Mouse (Mus musculus) small intestine, adult 2 months (tissue): ENCODE measurements at regions not wholly inside any gene's neighbourhood (a gene's known extent, or its start where the extent isn't known, plus 50 kb on each side); places are given as distances from the start of the nearest gene placed in this dataset.

Source experiments
- CTCF ChIP-seq: fragments of 200-500 bp; IDR thresholded peaks from 2 replicates; pipeline ENCODE4 v1.5.1; 2012; ENCODE audit warnings: low read depth, mild to moderate bottlenecking, control low read depth, inconsistent platforms, low read length, moderate library complexity, mixed read lengths; ENCODE audit not compliant: insufficient replicate concordance, insufficient read length; ENCODE audit errors: extremely low read depth
- POLR2A ChIP-seq: fragments of 200-500 bp; IDR thresholded peaks from 2 replicates; pipeline ENCODE4 v1.6.1; 2012; ENCODE audit warnings: low read depth, mild to moderate bottlenecking, control low read depth, inconsistent platforms, low read length, moderate library complexity

DNA sequence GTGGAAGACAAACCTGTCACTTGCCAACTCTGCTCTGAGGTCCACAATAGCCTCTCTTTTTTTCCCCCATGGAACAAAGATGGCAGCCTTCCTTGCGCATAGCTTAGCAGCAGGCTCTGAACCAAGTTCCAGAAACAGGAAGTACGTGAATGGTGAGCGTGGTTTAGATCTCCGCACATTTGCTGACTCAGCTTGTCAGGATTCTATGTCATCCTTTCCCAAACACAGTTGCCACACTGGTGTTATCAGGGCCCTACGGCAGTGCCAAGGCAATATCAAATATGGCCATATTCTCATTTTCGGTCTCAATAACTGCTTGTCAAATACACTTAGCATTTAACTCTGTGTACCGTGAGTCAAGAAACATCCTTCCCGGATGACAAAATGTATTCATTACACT is 161.8 kb upstream of the Irx5 start:
- TF ChIP-seq POLR2A (no peak), CTCF (no peak)
